Mouse (Mus musculus) bone marrow macrophage, adult 2 months (primary cell): ENCODE data around the gene Gm7970.
"Not testable (repeated sequence)": the region's sequence is repeated elsewhere in the genome, so short reads cannot be mapped to it uniquely, and the experiment has no call there.

Experiments used
- CTCF ChIP-seq: IDR thresholded peaks from 2 replicates; pipeline ENCODE4 v1.5.1; 2012; ENCODE audit warnings: low read depth, mild to moderate bottlenecking, low read length, moderate library complexity
- POLR2A ChIP-seq: IDR thresholded peaks from 2 replicates; pipeline ENCODE4 v1.6.1; 2012; ENCODE audit warnings: mild to moderate bottlenecking, low read depth, low read length, borderline replicate concordance

DNA sequence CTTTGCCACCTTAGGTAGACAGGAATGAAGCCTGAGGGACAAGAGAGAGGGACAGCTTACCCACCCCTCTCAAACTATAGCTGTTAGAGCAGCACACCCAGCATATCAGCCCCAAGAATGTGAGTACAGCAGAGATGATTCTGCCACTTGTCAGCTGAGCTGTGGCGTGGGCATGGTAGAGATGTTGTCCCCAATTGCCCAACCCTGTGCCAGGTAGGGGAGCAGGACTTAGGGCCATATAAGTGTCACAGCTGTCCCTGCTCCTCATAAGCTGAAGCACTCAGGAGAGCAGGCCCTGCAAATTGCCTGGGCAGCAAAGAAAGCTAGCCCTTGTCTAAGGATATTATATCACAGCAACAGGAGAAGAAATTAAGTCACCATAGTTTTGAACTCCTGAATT, 30.7 kb downstream of the Gm7970 start:
- not testable (repeated sequence) for TF ChIP-seq POLR2A, CTCF
